ENCODE assay signal across 8 mouse cellular contexts in the genomic region with DNA sequence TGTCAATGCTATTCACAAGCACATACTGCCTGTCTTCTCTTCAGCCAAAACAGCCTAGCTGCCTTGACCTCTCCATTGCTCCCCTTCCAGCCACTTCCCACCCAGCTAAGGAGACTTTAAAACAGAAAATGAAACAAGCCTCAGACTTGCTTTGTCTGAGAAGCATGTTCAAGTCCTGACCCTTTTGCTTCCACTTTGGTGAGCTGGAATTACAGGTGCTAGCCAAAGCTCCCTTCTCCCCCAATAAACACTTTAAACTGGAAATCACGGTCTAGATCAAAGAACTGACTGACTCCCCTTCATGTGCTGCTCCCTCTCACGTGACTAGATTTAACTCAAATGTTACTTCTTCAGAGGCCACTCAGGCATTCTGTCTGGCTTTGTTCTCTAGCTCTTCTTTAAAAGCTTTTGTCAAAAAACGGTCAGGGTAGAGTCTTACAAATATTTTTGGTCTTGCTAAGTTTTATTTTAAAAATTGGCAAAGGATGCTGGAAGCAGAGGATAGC. TPM values are rescaled to one million over a fixed set of nuclear protein-coding genes. Genes with fewer than 3 reads are reported as not detected.
A peak's percentile ranks its signal among the peaks of the same experiment; 100 is the strongest.
DNase-seq lines count a peak whose midpoint lies in the region; ATAC-seq and TF ChIP-seq lines count a peak whose summit lies in the region.

No protein-coding gene starts in this region.

- 0 out of 2 replicates have a peak, but pooled peaks cover 3% of the 10 kb centered on the region for H3K36me3 ChIP-seq in liver, embryonic 11.5 days (ENCODE audit: control insufficient read depth, insufficient read depth, low read length)
- H3K36me3 ChIP-seq in embryonic facial prominence, embryonic 10.5 days (replicated peaks), result peaks cover 15% of the 10 kb centered on the region
- H3K36me3 ChIP-seq in intestine, embryonic 15.5 days, result no peaks in the 10 kb centered on the region
- no peaks in the 10 kb centered on the region for H3K36me3 ChIP-seq in midbrain, postnatal 0 days (ENCODE audit: insufficient read depth, low read length)

- no peak for TF ChIP-seq CTCF in midbrain, postnatal 0 days (IDR thresholded peaks at IDR 0.05)

- no peaks in the 10 kb centered on the region for H3K27me3 ChIP-seq in liver, embryonic 11.5 days (replicated peaks; ENCODE audit: control insufficient read depth, insufficient read depth, low read length)
- H3K27me3 ChIP-seq in embryonic facial prominence, embryonic 10.5 days (replicated peaks; ENCODE audit: low read depth, poor library complexity, severe bottlenecking), result no peaks in the 10 kb centered on the region
- no peaks in the 10 kb centered on the region for H3K27me3 ChIP-seq in intestine, embryonic 15.5 days (replicated peaks)
- H3K27me3 ChIP-seq in midbrain, postnatal 0 days (ENCODE audit: insufficient read depth, low read length), result no peaks in the 10 kb centered on the region

- ATAC-seq in liver, embryonic 11.5 days (replicated peaks; ENCODE audit: low FRiP score), result no peak
- no peak for ATAC-seq in intestine, embryonic 15.5 days
- no peak for ATAC-seq in midbrain, postnatal 0 days (ENCODE audit: low FRiP score)

- H3K4me1 ChIP-seq in liver, embryonic 11.5 days (replicated peaks; ENCODE audit: control insufficient read depth, insufficient read depth, low read length), result peaks cover 4% of the 10 kb centered on the region; the same call in 1 of the 2 replicates
- peaks cover 17% of the 10 kb centered on the region for H3K4me1 ChIP-seq in embryonic facial prominence, embryonic 10.5 days
- no peaks in the 10 kb centered on the region for H3K4me1 ChIP-seq in intestine, embryonic 15.5 days (replicated peaks)
- H3K4me1 ChIP-seq in midbrain, postnatal 0 days (ENCODE audit: insufficient read depth, low read length), result no peaks in the 10 kb centered on the region

- DNase-seq in liver, embryonic 11.5 days (ENCODE audit: low spot score), result no peak
- no peak for DNase-seq in liver
- DNase-seq in embryonic facial prominence, embryonic 10.5 days (ENCODE audit: low spot score), result no peak
- no peak for DNase-seq in midbrain, postnatal 0 days (ENCODE audit: low spot score)
- no peak for DNase-seq in embryo, embryonic 11 days
- DNase-seq in Muller cell, postnatal 12 days (ENCODE audit: inconsistent ontology term), result no peak
- no peak for DNase-seq in retina, postnatal 1 day

- H3K9me3 ChIP-seq in liver, embryonic 11.5 days (ENCODE audit: control insufficient read depth, low read length), result peaks cover 3% of the 10 kb centered on the region; the same call in 1 of the 2 replicates
- H3K9me3 ChIP-seq in embryonic facial prominence, embryonic 10.5 days, result no peaks in the 10 kb centered on the region
- H3K9me3 ChIP-seq in intestine, embryonic 15.5 days, result no peaks in the 10 kb centered on the region
- no peaks in the 10 kb centered on the region for H3K9me3 ChIP-seq in midbrain, postnatal 0 days (ENCODE audit: low read length)

- H3K4me2 ChIP-seq in liver, embryonic 11.5 days, result peak overlapping the region; percentile 58
- peak overlapping the region; percentile 78 for H3K4me2 ChIP-seq in intestine, embryonic 15.5 days (replicated peaks)
- peak overlapping the region; percentile 79 for H3K4me2 ChIP-seq in midbrain, postnatal 0 days (ENCODE audit: low read depth, low read length, poor library complexity, severe bottlenecking)

- 66% methylated on average over 3 of the region's 3 CpGs for WGBS in liver, embryonic 11.5 days
- 77% methylated on average over 3 of the region's 3 CpGs for WGBS in embryonic facial prominence, embryonic 10.5 days
- 59% methylated on average over 3 of the region's 3 CpGs for WGBS in intestine, embryonic 15.5 days
- 52% methylated on average over 3 of the region's 3 CpGs for WGBS in midbrain, postnatal 0 days

- no peak overlapping the region for H3K4me3 ChIP-seq in liver, embryonic 11.5 days (ENCODE audit: low read depth, low read length)
- H3K4me3 ChIP-seq in embryonic facial prominence, embryonic 10.5 days, result peak overlapping the region; percentile 87
- H3K4me3 ChIP-seq in intestine, embryonic 15.5 days (replicated peaks), result no peak overlapping the region
- no peak overlapping the region for H3K4me3 ChIP-seq in midbrain, postnatal 0 days (ENCODE audit: low read depth, low read length)

- no peak overlapping the region for H3K27ac ChIP-seq in liver, embryonic 11.5 days (ENCODE audit: low read depth, low read length)
- peak overlapping the region; percentile 95 for H3K27ac ChIP-seq in embryonic facial prominence, embryonic 10.5 days (replicated peaks)
- H3K27ac ChIP-seq in intestine, embryonic 15.5 days, result 0 out of 2 replicates have a peak overlapping the region, but pooled peaks have one; percentile 23
- H3K27ac ChIP-seq in midbrain, postnatal 0 days (ENCODE audit: low read depth, low read length), result no peak overlapping the region

- H3K9ac ChIP-seq in liver, embryonic 11.5 days (ENCODE audit: low read depth, low read length), result peak overlapping the region; percentile 48; the same call in 1 of the 2 replicates
- no peak overlapping the region for H3K9ac ChIP-seq in intestine, embryonic 15.5 days
- no peak overlapping the region for H3K9ac ChIP-seq in midbrain, postnatal 0 days (replicated peaks; ENCODE audit: low read length, poor library complexity, severe bottlenecking)

RNA-seq across cellular contexts. Expression of a gene that starts 1.0 kb away (rescaled TPM):
- polyA plus RNA-seq in liver, embryonic 11.5 days (2014; fragmentation: Nextera tagmentation; extraction: Ambion mirVana), result 17.6 and 19.3 TPM in 2 replicates
- polyA plus RNA-seq in embryonic facial prominence, embryonic 10.5 days (2016; fragmentation: Nextera tagmentation; extraction: Ambion mirVana), result 37.1 and 37.6 TPM in 2 replicates
- 10.8 and 12.5 TPM in 2 replicates for polyA plus RNA-seq in intestine, embryonic 15.5 days (2015; fragmentation: Nextera tagmentation; extraction: Ambion mirVana)
- 5.6 and 6.7 TPM in 2 replicates for total RNA-seq in midbrain, postnatal 0 days (2014; rRNA removed)
- 4.8 and 4.9 TPM in 2 replicates for polyA plus RNA-seq in midbrain, postnatal 0 days (2015; fragmentation: Nextera tagmentation; extraction: Ambion mirVana)

RNA-seq across cellular contexts. Expression of a gene that starts 36.8 kb away (rescaled TPM):
- 5.1 and 5.3 TPM in 2 replicates for polyA plus RNA-seq in liver, embryonic 11.5 days (2014; fragmentation: Nextera tagmentation; extraction: Ambion mirVana)
- polyA plus RNA-seq in embryonic facial prominence, embryonic 10.5 days (2016; fragmentation: Nextera tagmentation; extraction: Ambion mirVana), result 10.7 TPM in 2 replicates
- polyA plus RNA-seq in intestine, embryonic 15.5 days (2015; fragmentation: Nextera tagmentation; extraction: Ambion mirVana), result 3.3 and 3.6 TPM in 2 replicates
- total RNA-seq in midbrain, postnatal 0 days (2014; rRNA removed), result 10.6 TPM in 2 replicates
- polyA plus RNA-seq in midbrain, postnatal 0 days (2015; fragmentation: Nextera tagmentation; extraction: Ambion mirVana), result 4.8 and 5.2 TPM in 2 replicates

RNA-seq across cellular contexts. Expression of a gene that starts 36.8 kb away (rescaled TPM):
- 145 and 159 TPM in 2 replicates for polyA plus RNA-seq in liver, embryonic 11.5 days (2014; fragmentation: Nextera tagmentation; extraction: Ambion mirVana)
- 126 and 138 TPM in 2 replicates for polyA plus RNA-seq in embryonic facial prominence, embryonic 10.5 days (2016; fragmentation: Nextera tagmentation; extraction: Ambion mirVana)
- 98.9 and 107 TPM in 2 replicates for polyA plus RNA-seq in intestine, embryonic 15.5 days (2015; fragmentation: Nextera tagmentation; extraction: Ambion mirVana)
- 45.1 and 47.2 TPM in 2 replicates for total RNA-seq in midbrain, postnatal 0 days (2014; rRNA removed)
- 42.7 and 45.8 TPM in 2 replicates for polyA plus RNA-seq in midbrain, postnatal 0 days (2015; fragmentation: Nextera tagmentation; extraction: Ambion mirVana)

RNA-seq across cellular contexts. Expression of a gene that starts 37.0 kb away (rescaled TPM):
- polyA plus RNA-seq in liver, embryonic 11.5 days (2014; fragmentation: Nextera tagmentation; extraction: Ambion mirVana), result 0.15 and 0.16 TPM in 2 replicates
- 0.12 and 0.18 TPM in 2 replicates for polyA plus RNA-seq in embryonic facial prominence, embryonic 10.5 days (2016; fragmentation: Nextera tagmentation; extraction: Ambion mirVana)
- polyA plus RNA-seq in intestine, embryonic 15.5 days (2015; fragmentation: Nextera tagmentation; extraction: Ambion mirVana), result 0.33 and 0.78 TPM in 2 replicates
- total RNA-seq in midbrain, postnatal 0 days (2014; rRNA removed), result 0.47 and 0.55 TPM in 2 replicates
- 0.23 and 0.58 TPM in 2 replicates for polyA plus RNA-seq in midbrain, postnatal 0 days (2015; fragmentation: Nextera tagmentation; extraction: Ambion mirVana)

RNA-seq across cellular contexts. Expression of a gene that starts 51.9 kb away (rescaled TPM):
- 10.6 TPM in 2 replicates for polyA plus RNA-seq in liver, embryonic 11.5 days (2014; fragmentation: Nextera tagmentation; extraction: Ambion mirVana)
- polyA plus RNA-seq in embryonic facial prominence, embryonic 10.5 days (2016; fragmentation: Nextera tagmentation; extraction: Ambion mirVana), result 8.2 and 8.5 TPM in 2 replicates
- 6.2 and 6.3 TPM in 2 replicates for polyA plus RNA-seq in intestine, embryonic 15.5 days (2015; fragmentation: Nextera tagmentation; extraction: Ambion mirVana)
- 6.6 and 9.4 TPM in 2 replicates for total RNA-seq in midbrain, postnatal 0 days (2014; rRNA removed)
- polyA plus RNA-seq in midbrain, postnatal 0 days (2015; fragmentation: Nextera tagmentation; extraction: Ambion mirVana), result 6.3 and 6.8 TPM in 2 replicates

Comparison
In these comparisons a context has a peak if more than half of its experiments do, and no peak if none do; other contexts are left out.
1. H3K27ac ChIP-seq: peak in embryonic facial prominence, embryonic 10.5 days (single experiment) and intestine, embryonic 15.5 days (single experiment); none in liver, embryonic 11.5 days (single experiment) and midbrain, postnatal 0 days (single experiment).
2. Peak in every context shown above with its lines, with median percentiles within 50 percentile points of each other: H3K4me2 ChIP-seq.